In the genomic region with DNA sequence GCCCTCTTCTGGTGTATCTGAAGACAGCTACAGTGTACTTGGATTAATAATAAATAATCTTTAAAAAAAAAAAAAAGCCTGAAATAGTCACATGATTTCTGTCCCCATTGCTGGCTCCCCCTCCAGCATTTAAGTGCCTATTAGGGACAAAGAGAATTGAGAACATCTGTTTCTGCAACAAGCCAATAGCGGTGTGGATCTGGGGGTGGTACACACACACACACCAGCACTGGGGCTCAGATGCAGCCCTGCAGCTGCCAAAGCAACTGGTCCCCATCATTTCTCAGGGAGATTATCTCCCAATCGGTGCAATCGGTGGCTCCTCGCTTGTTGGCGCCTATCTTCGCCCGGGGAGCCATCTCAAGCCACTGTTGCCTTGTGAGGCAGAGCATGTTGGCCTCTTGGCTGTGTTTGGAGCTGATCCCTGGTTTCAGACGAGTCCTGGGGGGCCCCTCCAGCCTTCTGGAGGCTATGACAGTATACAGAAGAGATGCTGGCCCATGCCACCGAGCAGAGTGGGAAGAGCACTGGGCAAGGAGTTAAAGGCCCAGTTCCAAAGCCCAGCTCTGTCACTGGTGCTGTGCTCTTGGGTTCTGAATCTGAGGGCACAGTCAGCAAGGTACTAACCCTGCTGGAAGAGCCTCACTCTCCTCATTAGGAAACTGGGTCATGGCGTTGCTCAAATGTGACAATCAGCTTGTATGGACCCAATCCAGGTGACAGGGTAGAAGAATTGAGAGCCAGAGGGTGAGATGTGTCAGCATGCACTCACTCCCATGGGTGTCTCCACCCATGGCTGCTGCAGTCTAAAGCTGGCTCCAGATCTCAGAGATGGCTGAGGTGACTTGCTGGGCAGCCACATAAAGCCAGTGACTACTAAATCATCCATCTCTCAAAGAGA, we compare ENCODE assay signal across 17 mouse cellular contexts. TPM values are rescaled to one million over a fixed set of nuclear protein-coding genes. Genes with fewer than 3 reads are reported as not detected.
DNase-seq lines count a peak whose midpoint lies in the region; ATAC-seq lines count a peak whose summit lies in the region.
"Had no signal": no experiment of that assay in that cellular context is flagged by ENCODE, and none has a peak within 500 bp of the region (broad histone marks: within the 10 kb centered on the region; RNA-seq: fewer than 3 reads in every experiment).

No protein-coding gene starts in this region.

- H3K4me3 ChIP-seq in forebrain, embryonic 14.5 days (ENCODE audit: low read depth, low read length) = no peak overlapping the region
- H3K4me3 ChIP-seq in forebrain, embryonic 16.5 days (replicated peaks; ENCODE audit: low read length) = no peak overlapping the region
- no peak overlapping the region for H3K4me3 ChIP-seq in hindbrain, embryonic 10.5 days
- H3K4me3 ChIP-seq in hindbrain, embryonic 14.5 days (replicated peaks; ENCODE audit: low read length) = no peak overlapping the region
- H3K4me3 ChIP-seq: embryonic facial prominence, embryonic 13.5 days; kidney, embryonic 15.5 days; midbrain, embryonic 12.5 days had no signal

- H3K27me3 ChIP-seq in forebrain, embryonic 14.5 days (replicated peaks; ENCODE audit: control insufficient read depth, insufficient read depth, low read length) = no peaks in the 10 kb centered on the region
- no peaks in the 10 kb centered on the region for H3K27me3 ChIP-seq in forebrain, embryonic 16.5 days (replicated peaks; ENCODE audit: control insufficient read depth, insufficient read depth, low read length)
- H3K27me3 ChIP-seq in hindbrain, embryonic 10.5 days (ENCODE audit: insufficient read depth, poor library complexity, severe bottlenecking) = 0 out of 2 replicates have a peak, but pooled peaks cover 3% of the 10 kb centered on the region
- no peaks in the 10 kb centered on the region for H3K27me3 ChIP-seq in hindbrain, embryonic 14.5 days (ENCODE audit: control insufficient read depth, insufficient read depth, low read length)
- H3K27me3 ChIP-seq: embryonic facial prominence, embryonic 13.5 days; kidney, embryonic 15.5 days; midbrain, embryonic 12.5 days had no signal

- no peak overlapping the region for H3K9ac ChIP-seq in forebrain, embryonic 14.5 days (ENCODE audit: low read length)
- H3K9ac ChIP-seq in forebrain, embryonic 16.5 days (replicated peaks; ENCODE audit: low read depth, low read length) = no peak overlapping the region
- no peak overlapping the region for H3K9ac ChIP-seq in hindbrain, embryonic 14.5 days
- H3K9ac ChIP-seq: embryonic facial prominence, embryonic 13.5 days; kidney, embryonic 15.5 days; midbrain, embryonic 12.5 days had no signal

- no peaks in the 10 kb centered on the region for H3K9me3 ChIP-seq in forebrain, embryonic 14.5 days (replicated peaks; ENCODE audit: control insufficient read depth, low read length)
- H3K9me3 ChIP-seq in forebrain, embryonic 16.5 days (ENCODE audit: control insufficient read depth, low read length) = no peaks in the 10 kb centered on the region
- H3K9me3 ChIP-seq in hindbrain, embryonic 10.5 days = no peaks in the 10 kb centered on the region
- no peaks in the 10 kb centered on the region for H3K9me3 ChIP-seq in hindbrain, embryonic 14.5 days (ENCODE audit: control insufficient read depth, low read length)
- H3K9me3 ChIP-seq: embryonic facial prominence, embryonic 13.5 days; kidney, embryonic 15.5 days; midbrain, embryonic 12.5 days had no signal

- WGBS in forebrain, embryonic 14.5 days = 83% methylated on average over 10 of the region's 10 CpGs
- 71% methylated on average over 10 of the region's 10 CpGs for WGBS in forebrain, embryonic 16.5 days
- 84% methylated on average over 10 of the region's 10 CpGs for WGBS in hindbrain, embryonic 10.5 days
- 78% methylated on average over 10 of the region's 10 CpGs for WGBS in hindbrain, embryonic 14.5 days

- no peak overlapping the region for H3K27ac ChIP-seq in forebrain, embryonic 14.5 days (ENCODE audit: low read depth, low read length)
- H3K27ac ChIP-seq in forebrain, embryonic 16.5 days (ENCODE audit: low read length) = no peak overlapping the region
- H3K27ac ChIP-seq in hindbrain, embryonic 10.5 days = peak overlapping the region; percentile 47; the same call in 1 of the 2 replicates
- no peak overlapping the region for H3K27ac ChIP-seq in hindbrain, embryonic 14.5 days
- H3K27ac ChIP-seq: embryonic facial prominence, embryonic 13.5 days; kidney, embryonic 15.5 days; midbrain, embryonic 12.5 days had no signal

- no peaks in the 10 kb centered on the region for H3K4me1 ChIP-seq in forebrain, embryonic 14.5 days (ENCODE audit: control insufficient read depth, insufficient read depth, low read length)
- H3K4me1 ChIP-seq in forebrain, embryonic 16.5 days (replicated peaks; ENCODE audit: control insufficient read depth, insufficient read depth, low read length) = peaks cover 6% of the 10 kb centered on the region; the same call in 1 of the 2 replicates
- peaks cover 25% of the 10 kb centered on the region for H3K4me1 ChIP-seq in hindbrain, embryonic 10.5 days (replicated peaks)
- H3K4me1 ChIP-seq in hindbrain, embryonic 14.5 days (replicated peaks; ENCODE audit: control insufficient read depth, insufficient read depth, low read length) = peaks cover 10% of the 10 kb centered on the region
- H3K4me1 ChIP-seq: kidney, embryonic 15.5 days had no signal

- 0 out of 2 replicates have a peak, but pooled peaks have one; percentile 15 for ATAC-seq in forebrain, embryonic 14.5 days
- ATAC-seq in forebrain, embryonic 16.5 days = no peak
- no peak for ATAC-seq in hindbrain, embryonic 14.5 days (ENCODE audit: low FRiP score)
- ATAC-seq: inflammation-experienced regulatory T-cells, adult 6 months had no signal

- no peaks in the 10 kb centered on the region for H3K36me3 ChIP-seq in forebrain, embryonic 14.5 days (ENCODE audit: control insufficient read depth, insufficient read depth, low read length)
- H3K36me3 ChIP-seq in forebrain, embryonic 16.5 days (ENCODE audit: control insufficient read depth, insufficient read depth) = no peaks in the 10 kb centered on the region
- H3K36me3 ChIP-seq in hindbrain, embryonic 10.5 days = 0 out of 2 replicates have a peak, but pooled peaks cover under 1% of the 10 kb centered on the region
- H3K36me3 ChIP-seq in hindbrain, embryonic 14.5 days (replicated peaks; ENCODE audit: control insufficient read depth, insufficient read depth) = no peaks in the 10 kb centered on the region
- H3K36me3 ChIP-seq: embryonic facial prominence, embryonic 13.5 days; kidney, embryonic 15.5 days; midbrain, embryonic 12.5 days had no signal

- peak; percentile 37 for DNase-seq in forebrain, embryonic 14.5 days (ENCODE audit: low spot score)
- no peak for DNase-seq in hindbrain, embryonic 10.5 days (ENCODE audit: low spot score)
- no peak for DNase-seq in hindbrain, embryonic 14.5 days (ENCODE audit: low spot score)
- peak; percentile 38 for DNase-seq in retina, postnatal 1 day
- no peak for DNase-seq in retina, embryonic 14.5 days (ENCODE audit: low spot score)
- no peak for DNase-seq in testis, postnatal 14 days (ENCODE audit: low spot score)
- DNase-seq: adrenal gland, adult 8-10 months; cerebellum, postnatal 36 days; heart, postnatal 10 days; lung, adult 18-20 months; lung, postnatal 4 days; thymus, adult 2 months had no signal

- no peak overlapping the region for H3K4me2 ChIP-seq in forebrain, embryonic 14.5 days (ENCODE audit: low read length)
- no peak overlapping the region for H3K4me2 ChIP-seq in forebrain, embryonic 16.5 days (ENCODE audit: low read length)
- H3K4me2 ChIP-seq in hindbrain, embryonic 14.5 days (replicated peaks) = no peak overlapping the region
- H3K4me2 ChIP-seq: embryonic facial prominence, embryonic 13.5 days; kidney, embryonic 15.5 days; midbrain, embryonic 12.5 days had no signal

RNA-seq across cellular contexts. Expression of gene Ubiad1, which starts 17.4 kb away (rescaled TPM):
- polyA plus RNA-seq in forebrain, embryonic 14.5 days (2014; fragmentation: Nextera tagmentation; extraction: Ambion mirVana) = 14.2 and 14.6 TPM in 2 replicates
- polyA plus RNA-seq in forebrain, embryonic 16.5 days (2015; fragmentation: Nextera tagmentation; extraction: Ambion mirVana) = 19.4 and 20.4 TPM in 2 replicates
- polyA plus RNA-seq in hindbrain, embryonic 10.5 days (2016; fragmentation: Nextera tagmentation; extraction: Ambion mirVana) = 25.0 and 25.8 TPM in 2 replicates
- 12.2 and 13.4 TPM in 2 replicates for polyA plus RNA-seq in hindbrain, embryonic 14.5 days (2014; fragmentation: Nextera tagmentation; extraction: Ambion mirVana)

RNA-seq across cellular contexts. Expression of gene Mtor, which starts 21.2 kb away (rescaled TPM):
- 22.2 and 24.4 TPM in 2 replicates for polyA plus RNA-seq in forebrain, embryonic 14.5 days (2014; fragmentation: Nextera tagmentation; extraction: Ambion mirVana)
- 23.1 and 24.2 TPM in 2 replicates for polyA plus RNA-seq in forebrain, embryonic 16.5 days (2015; fragmentation: Nextera tagmentation; extraction: Ambion mirVana)
- 25.1 and 25.3 TPM in 2 replicates for polyA plus RNA-seq in hindbrain, embryonic 10.5 days (2016; fragmentation: Nextera tagmentation; extraction: Ambion mirVana)
- polyA plus RNA-seq in hindbrain, embryonic 14.5 days (2014; fragmentation: Nextera tagmentation; extraction: Ambion mirVana) = 30.2 and 36.1 TPM in 2 replicates

Comparison
In these comparisons a context has a peak if more than half of its experiments do, and no peak if none do; other contexts are left out.
1. DNase-seq: peak in forebrain, embryonic 14.5 days (single experiment) and retina, postnatal 1 day (single experiment); none in hindbrain, embryonic 10.5 days (single experiment), hindbrain, embryonic 14.5 days (single experiment), retina, embryonic 14.5 days (single experiment) and testis, postnatal 14 days (single experiment).